Mouse (Mus musculus) CH12.LX (cell line): Measurements from ENCODE around the gene Hist1h4a. TPM values are rescaled to one million over a fixed set of nuclear protein-coding genes. Genes with fewer than 3 reads are reported as not detected.

Experiments used
- DNase-seq: peaks from one replicate; pipeline ENCODE4 v3.0.0-alpha.2; 2013; ENCODE audit errors: extremely low read depth
- H3K27ac ChIP-seq: 2 replicates; pipeline ENCODE4 v1.5.1; 2012; ENCODE audit warnings: low read depth, mild to moderate bottlenecking, control low read depth, moderate library complexity; ENCODE audit not compliant: insufficient read depth
- H3K27me3 ChIP-seq: replicated peaks from 2 replicates; pipeline ENCODE3; 2012; ENCODE audit warnings: inconsistent platforms
- H3K36me3 ChIP-seq, 2 experiments: replicated peaks in 1 of 2; 2 replicates each; pipeline versions ENCODE3 to v1.6.1; 2012; ENCODE audit warnings: inconsistent platforms in 1 of 2, low read length in 1 of 2, mild to moderate bottlenecking in 1 of 2, mixed read lengths in 1 of 2, moderate library complexity in 1 of 2; ENCODE audit not compliant: control insufficient read depth in 1 of 2, insufficient read depth in 1 of 2
- H3K4me1 ChIP-seq, 2 experiments: 2 replicates each; pipeline ENCODE4 v1.6.1; 2012; ENCODE audit warnings: inconsistent platforms in 1 of 2, moderate library complexity in 1 of 2; ENCODE audit not compliant: insufficient read depth in 2 of 2, control insufficient read depth in 1 of 2
- H3K4me2 ChIP-seq: 2 replicates; pipeline ENCODE4 v1.6.1; 2012; ENCODE audit warnings: low read depth, mild to moderate bottlenecking, control low read depth; ENCODE audit not compliant: poor library complexity, insufficient read depth, severe bottlenecking
- H3K4me3 ChIP-seq, 3 experiments: fragments of 150-350 bp in 1 of 3; sonication (generic) in 1 of 3; replicated peaks in 1 of 3; 2 replicates each; pipeline versions ENCODE3 to v1.5.1; 2011 to 2012; ENCODE audit warnings: low read depth in 2 of 3, low read length in 2 of 3, mild to moderate bottlenecking in 2 of 3, moderate library complexity in 2 of 3, control low read depth in 1 of 3, improper control_type of control experiment in 1 of 3, inconsistent platforms in 1 of 3, mixed read lengths in 1 of 3; ENCODE audit not compliant: poor library complexity in 1 of 3
- H3K79me2 ChIP-seq: replicated peaks from 2 replicates; pipeline ENCODE4 v1.6.1; 2012; ENCODE audit warnings: mild to moderate bottlenecking, moderate library complexity; ENCODE audit not compliant: control insufficient read depth, poor library complexity, insufficient read depth, severe bottlenecking; ENCODE audit errors: extremely low read depth
- H3K9ac ChIP-seq: 2 replicates; pipeline ENCODE4 v1.6.1; 2012; ENCODE audit warnings: low read depth, mild to moderate bottlenecking, control low read depth, moderate library complexity; ENCODE audit not compliant: insufficient read depth
- H3K9me3 ChIP-seq: replicated peaks from 2 replicates; pipeline ENCODE3; 2012; ENCODE audit warnings: low read length, inconsistent platforms, mixed read lengths
- CHD1 ChIP-seq: IDR thresholded peaks from 2 replicates; pipeline ENCODE4 v1.6.1; 2012; ENCODE audit warnings: low read depth, low read length, improper control_type of control experiment, inconsistent platforms
- CHD2 ChIP-seq: IDR thresholded peaks from 2 replicates; pipeline ENCODE4 v1.6.1; 2011; ENCODE audit warnings: low read length, improper control_type of control experiment
- CTCF ChIP-seq, 2 experiments: IDR thresholded peaks in 1 of 2; conservative IDR thresholded peaks in 1 of 2; 2 replicates each; pipeline ENCODE4 v1.5.1; 2011 to 2012; ENCODE audit warnings: low read depth in 2 of 2, low read length in 2 of 2, improper control_type of control experiment in 1 of 2, inconsistent platforms in 1 of 2, mild to moderate bottlenecking in 1 of 2, moderate library complexity in 1 of 2
- IRF4 ChIP-seq: IDR thresholded peaks from 2 replicates; pipeline ENCODE4 v1.6.1; 2014; ENCODE audit warnings: low read depth, mild to moderate bottlenecking, inconsistent platforms, low read length, improper control_type of control experiment
- JUND ChIP-seq: conservative IDR thresholded peaks from 2 replicates; pipeline ENCODE4 v1.6.1; 2011; ENCODE audit warnings: low read depth, low read length, improper control_type of control experiment
- MAFK ChIP-seq: IDR thresholded peaks from 2 replicates; pipeline ENCODE4 v1.6.1; 2011; ENCODE audit warnings: low read length, improper control_type of control experiment; ENCODE audit not compliant: insufficient replicate concordance
- MAX ChIP-seq: IDR thresholded peaks from 2 replicates; pipeline ENCODE4 v1.6.1; 2011; ENCODE audit warnings: low read length, improper control_type of control experiment
- MAZ ChIP-seq: IDR thresholded peaks from 2 replicates; pipeline ENCODE4 v1.6.1; 2012; ENCODE audit warnings: low read depth, mild to moderate bottlenecking, inconsistent platforms, low read length, improper control_type of control experiment, moderate library complexity
- NRF1 ChIP-seq: IDR thresholded peaks from 2 replicates; pipeline ENCODE4 v1.6.1; 2014; ENCODE audit warnings: low read depth, mild to moderate bottlenecking, inconsistent platforms, low read length, improper control_type of control experiment, moderate library complexity
- PAX5 ChIP-seq: IDR thresholded peaks from 2 replicates; pipeline ENCODE4 v1.6.1; 2012; ENCODE audit warnings: low read length, inconsistent platforms, mixed read lengths
- POLR2A ChIP-seq: IDR thresholded peaks from 2 replicates; pipeline ENCODE4 v1.6.1; 2011; ENCODE audit warnings: low read depth, mild to moderate bottlenecking, improper control_type of control experiment, low read length
- POLR2AphosphoS2 ChIP-seq: IDR thresholded peaks from 2 replicates; pipeline ENCODE4 v1.6.1; 2011; ENCODE audit warnings: low read depth, low read length, improper control_type of control experiment
- RAD21 ChIP-seq: IDR thresholded peaks from 2 replicates; pipeline ENCODE4 v1.6.1; 2011; ENCODE audit warnings: low read depth, mild to moderate bottlenecking, low read length, improper control_type of control experiment, moderate library complexity
- SMC3 ChIP-seq: IDR thresholded peaks from 2 replicates; pipeline ENCODE4 v1.6.1; 2011; ENCODE audit warnings: low read depth, low read length, improper control_type of control experiment
- TBP ChIP-seq: conservative IDR thresholded peaks from 2 replicates; pipeline ENCODE4 v1.6.1; 2011; ENCODE audit warnings: low read depth, low read length, improper control_type of control experiment
- UBTF ChIP-seq: IDR thresholded peaks from 2 replicates; pipeline ENCODE4 v1.6.1; 2012; ENCODE audit warnings: low read depth, mild to moderate bottlenecking, inconsistent platforms, low read length, improper control_type of control experiment, moderate library complexity
- USF1 ChIP-seq: IDR thresholded peaks from 2 replicates; pipeline ENCODE4 v1.6.1; 2014; ENCODE audit warnings: low read depth, mild to moderate bottlenecking, inconsistent platforms, low read length, improper control_type of control experiment
- ZC3H11A ChIP-seq: IDR thresholded peaks from 2 replicates; pipeline ENCODE4 v1.6.1; 2012; ENCODE audit warnings: low read depth, mild to moderate bottlenecking, inconsistent platforms, low read length, improper control_type of control experiment
- ZMIZ1 ChIP-seq: IDR thresholded peaks from 2 replicates; pipeline ENCODE4 v1.6.1; 2012; ENCODE audit warnings: low read depth, mild to moderate bottlenecking, inconsistent platforms, low read length, improper control_type of control experiment
- dilution Hi-C: fragments of 300-500 bp; cut with MboI; formaldehyde crosslinking; loops from 2 replicates; pipeline ENCODE4 v1.14.3; 2020; ENCODE audit warnings: low sequenced_read_pairs; ENCODE audit not compliant: extremely low pct_unique_long_range_greater_than_20kb, extremely low pct_ligation_motif_present
- in situ Hi-C: fragments of 300-500 bp; cut with MboI; formaldehyde crosslinking; loops from 3 replicates; pipeline ENCODE4 v1.14.3; 2019; ENCODE audit warnings: low sequenced_read_pairs, low pct_ligation_motif_present, low pct_unique_long_range_greater_than_20kb, mixed read lengths
- polyA plus RNA-seq: library from polyadenylated mRNA; unstranded; fragments of >175 nt; gene quantifications from 2 replicates; pipeline ENCODE4 v1.2.1, GENCODE M21; 2012; ENCODE audit warnings: low read depth; ENCODE audit not compliant: insufficient read length
- total RNA-seq, 2 experiments: library from RNA; depleted of rRNA; stranded (reverse); fragments of 300-350 nt in 1 of 2; fragments of >200 nt in 1 of 2; gene quantifications; 2 replicates each; pipeline ENCODE4 v1.2.3; 2012 to 2014

Hist1h4a gene
- total and polyA plus RNA-seq, 3 experiments = 4.4 to 1,215 (median 18.4) TPM

GRCm38 (mm10) chr13:23766772-23767171 is 5.7 kb upstream of the Hist1h4a start:
- dilution Hi-C loops = no loop called here
- no peak overlapping the region for H3K27ac ChIP-seq
- in situ Hi-C loops = loop anchor here (25.0 kb wide), 1 partner anchor 1729 kb away; the partner anchor contains the start of genes Hist1h2ag, Hist1h2ah, Hist1h2bj and Hist1h2bk

GRCm38 (mm10) chr13:23765172-23765513 is 4.1 kb upstream of the Hist1h4a start:
- no peak for DNase-seq
- in situ Hi-C loops (loop anchor here (25.0 kb wide), 1 partner anchor 1728 kb away; the partner anchor contains the start of genes Hist1h2ag, Hist1h2ah, Hist1h2bj and Hist1h2bk), dilution Hi-C loops (no loop called here)
- peak overlapping the region; percentile 88; the same call in 1 of the 2 replicates for H3K4me2 ChIP-seq
- no peaks in the 10 kb centered on the region for H3K9me3 ChIP-seq
- TF ChIP-seq PAX5 (no peak), USF1 (no peak), MAFK (no peak), POLR2A (no peak), IRF4 (no peak), JUND (no peak), MAZ (no peak), CHD1 (no peak), CHD2 (no peak), TBP (no peak), NRF1 (no peak), SMC3 (no peak), RAD21 (no peak), ZMIZ1 (no peak), ZC3H11A (no peak), POLR2AphosphoS2 (no peak), UBTF (no peak), MAX (no peak)
- H3K27ac ChIP-seq = no peak overlapping the region
- no peak overlapping the region for H3K4me3 ChIP-seq
- H3K9ac ChIP-seq = no peak overlapping the region; the same call in 1 of the 2 replicates
- peaks cover 0 to 20% of the 10 kb centered on the region in 2 experiments; a peak in 2 of 4 replicates for H3K4me1 ChIP-seq
- no peaks in the 10 kb centered on the region for H3K27me3 ChIP-seq
- H3K36me3 ChIP-seq = no peaks in the 10 kb centered on the region
- H3K79me2 ChIP-seq = no peaks in the 10 kb centered on the region

More at GRCm38 (mm10) chr13:23766772-23767171, 5.7 kb upstream of the Hist1h4a start:
- no peaks in the 10 kb centered on the region for H3K27me3 ChIP-seq
- H3K9me3 ChIP-seq = no peaks in the 10 kb centered on the region
- H3K79me2 ChIP-seq = no peaks in the 10 kb centered on the region
- no peak overlapping the region for H3K4me3 ChIP-seq
- DNase-seq = no peak
- no peak overlapping the region for H3K9ac ChIP-seq
- H3K4me2 ChIP-seq = no peak overlapping the region
- peaks cover 0 to 20% of the 10 kb centered on the region in 2 experiments; a peak in 2 of 4 replicates for H3K4me1 ChIP-seq
- no peak for TF ChIP-seq CTCF (conservative IDR thresholded peaks at IDR 0.05 in 1 of 2, IDR thresholded peaks at IDR 0.05 in 1 of 2; ENCODE audit: low read depth in 2 of 2, low read length in 2 of 2)
- TF ChIP-seq, all 38 proteins: peak for 0
- no peaks in the 10 kb centered on the region for H3K36me3 ChIP-seq
